Mouse (Mus musculus): ENCODE data around the gene Jag2. TPM values are rescaled to one million over a fixed set of nuclear protein-coding genes. Genes with fewer than 3 reads are reported as not detected.

Jag2 gene
- polyA plus RNA-seq, 1 experiment, result 0.25 TPM

- no peak within 1 kb of the TSS for H3K27ac ChIP-seq (ENCODE audit: insufficient read depth, low read length)
- peak within 1 kb of the TSS; percentile 47 for H3K4me3 ChIP-seq (ENCODE audit: insufficient read depth, low read length)
- H3K4me1 ChIP-seq (ENCODE audit: control insufficient read depth, insufficient read depth, low read length), result 0 out of 2 replicates have a peak, but pooled peaks cover 2% of the 10 kb centered on the region
- peak; percentile 69 for TF ChIP-seq POLR2A (IDR thresholded peaks at IDR 0.05; ENCODE audit: low read depth, low read length)
- no peak for TF ChIP-seq CTCF (IDR thresholded peaks at IDR 0.05; ENCODE audit: borderline replicate concordance, insufficient read depth, low read length)
Observed at GRCm38 (mm10) chr12:112941776-112942713, 12.5 kb upstream of the Jag2 start, which contains the start of gene Nudt14. TSS of gene Nudt14 (minus strand) at chr12:112942124.

- peak overlapping the region; percentile 16; the same call in 1 of the 2 replicates for H3K4me3 ChIP-seq (ENCODE audit: insufficient read depth, low read length)
- 0 out of 2 replicates have a peak, but pooled peaks cover 2% of the 10 kb centered on the region for H3K4me1 ChIP-seq (ENCODE audit: control insufficient read depth, insufficient read depth, low read length)
- TF ChIP-seq POLR2A (IDR thresholded peaks at IDR 0.05; ENCODE audit: low read depth, low read length), result no peak
- TF ChIP-seq CTCF (IDR thresholded peaks at IDR 0.05; ENCODE audit: borderline replicate concordance, insufficient read depth, low read length), result no peak
- H3K27ac ChIP-seq (ENCODE audit: insufficient read depth, low read length), result no peak overlapping the region
Observed at GRCm38 (mm10) chr12:112941156-112941775, 11.7 kb upstream of the Jag2 start.

- TF ChIP-seq POLR2A (IDR thresholded peaks at IDR 0.05; ENCODE audit: low read depth, low read length), result no peak
- no peak for TF ChIP-seq CTCF (IDR thresholded peaks at IDR 0.05; ENCODE audit: borderline replicate concordance, insufficient read depth, low read length)
- Histone ChIP-seq H3K27ac (ENCODE audit: insufficient read depth, low read length) (no peak overlapping the region), H3K4me1 (ENCODE audit: control insufficient read depth, insufficient read depth, low read length) (0 out of 2 replicates have a peak, but pooled peaks cover 2% of the 10 kb centered on the region), H3K4me3 (ENCODE audit: insufficient read depth, low read length) (no peak overlapping the region)
Observed at GRCm38 (mm10) chr12:112940710-112941109, 11.1 kb upstream of the Jag2 start.

- no peak for TF ChIP-seq CTCF (IDR thresholded peaks at IDR 0.05; ENCODE audit: borderline replicate concordance, insufficient read depth, low read length)
- TF ChIP-seq POLR2A (IDR thresholded peaks at IDR 0.05; ENCODE audit: low read depth, low read length), result no peak
- Histone ChIP-seq H3K4me1 (ENCODE audit: control insufficient read depth, insufficient read depth, low read length) (0 out of 2 replicates have a peak, but pooled peaks cover 2% of the 10 kb centered on the region), H3K27ac (ENCODE audit: insufficient read depth, low read length) (no peak overlapping the region), H3K4me3 (ENCODE audit: insufficient read depth, low read length) (no peak overlapping the region)
Observed at GRCm38 (mm10) chr12:112940238-112940637, 10.7 kb upstream of the Jag2 start.

GRCm38 (mm10) chr12:112938873-112939565 lies 9.4 kb upstream of the Jag2 start:
- Histone ChIP-seq H3K4me3 (ENCODE audit: insufficient read depth, low read length) (no peak overlapping the region), H3K4me1 (ENCODE audit: control insufficient read depth, insufficient read depth, low read length) (0 out of 2 replicates have a peak, but pooled peaks cover 2% of the 10 kb centered on the region), H3K27ac (ENCODE audit: insufficient read depth, low read length) (no peak overlapping the region)
- TF ChIP-seq CTCF (IDR thresholded peaks at IDR 0.05; ENCODE audit: borderline replicate concordance, insufficient read depth, low read length), result no peak
- no peak for TF ChIP-seq POLR2A (IDR thresholded peaks at IDR 0.05; ENCODE audit: low read depth, low read length)

GRCm38 (mm10) chr12:112938366-112938765 lies 8.8 kb upstream of the Jag2 start:
- Histone ChIP-seq H3K27ac (ENCODE audit: insufficient read depth, low read length) (no peak overlapping the region), H3K4me1 (ENCODE audit: control insufficient read depth, insufficient read depth, low read length) (0 out of 2 replicates have a peak, but pooled peaks cover 2% of the 10 kb centered on the region), H3K4me3 (ENCODE audit: insufficient read depth, low read length) (no peak overlapping the region)
- TF ChIP-seq CTCF (IDR thresholded peaks at IDR 0.05; ENCODE audit: borderline replicate concordance, insufficient read depth, low read length), result no peak

- Histone ChIP-seq H3K4me3 (ENCODE audit: insufficient read depth, low read length) (no peak overlapping the region), H3K4me1 (ENCODE audit: control insufficient read depth, insufficient read depth, low read length) (0 out of 2 replicates have a peak, but pooled peaks cover 2% of the 10 kb centered on the region), H3K27ac (ENCODE audit: insufficient read depth, low read length) (no peak overlapping the region)
- TF ChIP-seq POLR2A (IDR thresholded peaks at IDR 0.05; ENCODE audit: low read depth, low read length), result no peak
- no peak for TF ChIP-seq CTCF (IDR thresholded peaks at IDR 0.05; ENCODE audit: borderline replicate concordance, insufficient read depth, low read length)
Observed at GRCm38 (mm10) chr12:112937906-112938305, 8.3 kb upstream of the Jag2 start.

- 0 out of 2 replicates have a peak, but pooled peaks cover 2% of the 10 kb centered on the region for H3K4me1 ChIP-seq (ENCODE audit: control insufficient read depth, insufficient read depth, low read length)
- no peak overlapping the region for H3K27ac ChIP-seq (ENCODE audit: insufficient read depth, low read length)
- TF ChIP-seq POLR2A (IDR thresholded peaks at IDR 0.05; ENCODE audit: low read depth, low read length) (no peak), CTCF (IDR thresholded peaks at IDR 0.05; ENCODE audit: borderline replicate concordance, insufficient read depth, low read length) (no peak)
- no peak overlapping the region for H3K4me3 ChIP-seq (ENCODE audit: insufficient read depth, low read length)
Observed at GRCm38 (mm10) chr12:112932647-112933046, 3.1 kb upstream of the Jag2 start.
